Mouse (Mus musculus): Measurements from ENCODE around the gene Dydc2.

The Dydc2 gene

GRCm38 (mm10) chr14:41000801-41001200 lies 68.2 kb downstream of the Dydc2 start:
- no peak for DNase-seq (ENCODE audit: low spot score)

GRCm38 (mm10) chr14:40999904-41000645 lies 68.9 kb downstream of the Dydc2 start:
- DNase-seq (ENCODE audit: low spot score), result peak; percentile 33

All from T-cell, adult 2 months (primary cell).